Mouse (Mus musculus): ENCODE data around the gene Olfr1271. TPM values are rescaled to one million over a fixed set of nuclear protein-coding genes. Genes with fewer than 3 reads are reported as not detected.

Gene Olfr1271
- under 1 TPM; 0.04 to 0.29 TPM for polyA plus RNA-seq (2017; shearing (Covaris generic))

GRCm38 (mm10) chr2:90270932-90271331, at the start of gene Olfr1271:
TSS of gene Olfr1271 (minus strand) at chr2:90271032.

GRCm38 (mm10) chr2:90292741-90293140, 21.9 kb upstream of the Olfr1271 start, which contains the start of gene Olfr1272:
TSS of gene Olfr1272 (minus strand) at chr2:90292841.

GRCm38 (mm10) chr2:90257492-90257891, 13.3 kb downstream of the Olfr1271 start, which contains the start of gene Olfr142:
TSS of gene Olfr142 (minus strand) at chr2:90257592.

GRCm38 (mm10) chr2:90224393-90224792, 46.4 kb downstream of the Olfr1271 start, which contains the start of gene Olfr1506:
TSS of gene Olfr1506 (minus strand) at chr2:90224493.

Other genes starting within 250 kb of the Olfr1271 start
- under 1 TPM; 0.04 to 0.38 TPM for gene Olfr1264, start 245.5 kb downstream of the Olfr1271 start, polyA plus RNA-seq (2017; shearing (Covaris generic))
- gene Olfr1265, start 235.7 kb downstream of the Olfr1271 start, polyA plus RNA-seq (2017; shearing (Covaris generic)): under 1 TPM; 0.07 to 0.23 TPM
- gene Olfr140, start 207.4 kb downstream of the Olfr1271 start, polyA plus RNA-seq (2017; shearing (Covaris generic)): not detected
- gene Olfr1269, start 149.6 kb downstream of the Olfr1271 start, polyA plus RNA-seq (2017; shearing (Covaris generic)): 1 to 10 TPM in 1 of 2 experiments, under 1 TPM in 1; 0.34 to 4.4 TPM
- not detected for gene Olfr32, start 128.7 kb downstream of the Olfr1271 start, polyA plus RNA-seq (2017; shearing (Covaris generic))
- gene Olfr1270, start 117.9 kb downstream of the Olfr1271 start, polyA plus RNA-seq (2017; shearing (Covaris generic)): under 1 TPM; 0.10 to 0.27 TPM
- gene Olfr1506, start 46.5 kb downstream of the Olfr1271 start, polyA plus RNA-seq (2017; shearing (Covaris generic)): not detected
- gene Olfr142, start 13.4 kb downstream of the Olfr1271 start, polyA plus RNA-seq (2017; shearing (Covaris generic)): not detected
- under 1 TPM in 1 of 2 experiments, not detected in 1; 0.16 TPM for gene Olfr1272, start 21.8 kb upstream of the Olfr1271 start, polyA plus RNA-seq (2017; shearing (Covaris generic))
- under 1 TPM; 0.06 to 0.89 TPM for gene Gm13769, start 51.2 kb upstream of the Olfr1271 start, polyA plus RNA-seq (2017; shearing (Covaris generic))
- 1 to 10 TPM in 1 of 2 experiments, under 1 TPM in 1; 0.30 to 1.8 TPM for gene Olfr1274-ps, start 127.7 kb upstream of the Olfr1271 start, polyA plus RNA-seq (2017; shearing (Covaris generic))

All from inflammation-experienced regulatory T-cells (primary cell).